Mouse (Mus musculus) lung, embryonic 15.5 days (tissue): ENCODE measurements at regions not wholly inside any gene's neighbourhood (a gene's known extent, or its start where the extent isn't known, plus 50 kb on each side); places are given as distances from the start of the nearest gene placed in this dataset.

Experiments
- ATAC-seq: fragments of 200-750 bp; cut with Nextera tagmentation; 2 replicates; pipeline ENCODE4 v1.8.0; 2017; ENCODE audit warnings: moderate number of reproducible peaks, borderline replicate concordance; ENCODE audit not compliant: low FRiP score, low TSS enrichment; ENCODE audit errors: extremely low read depth
- H3K27ac ChIP-seq: fragments of 300-500 bp; sonication (generic); 2 replicates; pipeline ENCODE4 v1.5.1; 2015; ENCODE audit warnings: moderate library complexity, mild to moderate bottlenecking, inconsistent platforms
- H3K27me3 ChIP-seq: fragments of 300-500 bp; sonication (generic); 2 replicates; pipeline ENCODE4 v1.6.1; 2015; ENCODE audit warnings: inconsistent platforms
- H3K36me3 ChIP-seq: fragments of 300-500 bp; sonication (generic); 2 replicates; pipeline ENCODE4 v1.6.1; 2015; ENCODE audit warnings: inconsistent platforms
- H3K4me1 ChIP-seq: fragments of 300-500 bp; sonication (generic); 2 replicates; pipeline ENCODE4 v1.6.1; 2015; ENCODE audit warnings: inconsistent platforms
- H3K4me2 ChIP-seq: fragments of 300-500 bp; sonication (generic); 2 replicates; pipeline ENCODE4 v1.6.1; 2015; ENCODE audit warnings: inconsistent platforms, mild to moderate bottlenecking, moderate library complexity
- H3K4me3 ChIP-seq: fragments of 300-500 bp; sonication (generic); 2 replicates; pipeline ENCODE4 v1.5.1; 2015; ENCODE audit warnings: mild to moderate bottlenecking, inconsistent platforms
- H3K9ac ChIP-seq: fragments of 300-500 bp; sonication (generic); 2 replicates; pipeline ENCODE4 v1.6.1; 2015; ENCODE audit warnings: inconsistent platforms
- H3K9me3 ChIP-seq: fragments of 300-500 bp; sonication (generic); 2 replicates; pipeline ENCODE4 v1.6.1; 2016; ENCODE audit warnings: inconsistent platforms
- WGBS: fragments of 180-500 bp; shearing (Covaris S2); methylation state at CpG from one replicate; pipeline ENCODE4 v1.1.7; 2015; 5-methylcytosine and 5-hydroxymethylcytosine counted together

DNA sequence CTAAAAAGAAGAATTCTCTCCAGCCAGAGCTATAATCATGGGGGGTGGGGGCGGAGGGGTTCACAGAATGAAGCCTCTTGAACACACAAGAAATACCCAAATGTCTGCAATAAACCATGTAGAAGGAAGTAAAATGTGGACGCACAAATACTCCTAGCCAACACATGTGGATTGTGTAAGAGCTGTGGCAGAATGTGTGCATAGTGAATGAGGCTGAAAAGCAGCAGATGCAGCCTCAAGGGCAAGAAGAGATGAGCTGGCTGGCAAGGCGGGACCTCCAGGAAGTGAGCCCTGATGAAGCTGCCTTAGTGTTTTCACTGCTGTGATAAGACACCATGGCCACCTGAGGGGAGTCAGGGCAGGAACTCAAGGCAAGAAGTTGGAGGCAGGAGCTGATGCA lies 53.3 kb upstream of the Arhgap28 start:
- Histone ChIP-seq H3K4me1 (no peaks in the 10 kb centered on the region), H3K9ac (no peak overlapping the region), H3K27ac (no peak overlapping the region), H3K9me3 (no peaks in the 10 kb centered on the region), H3K36me3 (no peaks in the 10 kb centered on the region), H3K4me2 (no peak overlapping the region), H3K4me3 (no peak overlapping the region), H3K27me3 (no peaks in the 10 kb centered on the region)
- no peak for ATAC-seq
- 83% methylated on average over 3 of the region's 3 CpGs for WGBS

DNA sequence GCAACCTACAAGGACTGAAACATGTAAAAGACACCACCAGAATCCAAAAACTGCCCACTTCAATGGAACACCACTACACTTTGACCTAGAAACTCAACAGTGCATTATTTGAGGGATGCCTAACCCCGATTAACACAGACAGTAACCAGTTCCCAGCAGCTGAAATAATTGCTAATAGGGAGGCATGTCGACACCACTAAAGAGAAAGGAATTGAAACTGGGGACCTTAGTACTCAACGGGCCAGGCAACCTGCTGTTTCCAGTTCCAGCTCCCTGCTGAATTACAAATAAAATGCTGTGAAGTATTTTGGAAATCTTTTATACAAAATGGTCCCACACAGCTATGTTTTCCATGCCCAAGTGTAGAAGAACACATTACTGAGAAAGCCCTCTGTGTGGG lies 56.5 kb upstream of the Arhgap28 start:
- Histone ChIP-seq H3K27me3 (no peaks in the 10 kb centered on the region), H3K27ac (no peak overlapping the region), H3K4me2 (no peak overlapping the region), H3K36me3 (no peaks in the 10 kb centered on the region), H3K9me3 (no peaks in the 10 kb centered on the region), H3K9ac (no peak overlapping the region), H3K4me3 (no peak overlapping the region), H3K4me1 (no peaks in the 10 kb centered on the region)
- no peak for ATAC-seq
- 84% methylated on average over 3 of the region's 3 CpGs for WGBS

DNA sequence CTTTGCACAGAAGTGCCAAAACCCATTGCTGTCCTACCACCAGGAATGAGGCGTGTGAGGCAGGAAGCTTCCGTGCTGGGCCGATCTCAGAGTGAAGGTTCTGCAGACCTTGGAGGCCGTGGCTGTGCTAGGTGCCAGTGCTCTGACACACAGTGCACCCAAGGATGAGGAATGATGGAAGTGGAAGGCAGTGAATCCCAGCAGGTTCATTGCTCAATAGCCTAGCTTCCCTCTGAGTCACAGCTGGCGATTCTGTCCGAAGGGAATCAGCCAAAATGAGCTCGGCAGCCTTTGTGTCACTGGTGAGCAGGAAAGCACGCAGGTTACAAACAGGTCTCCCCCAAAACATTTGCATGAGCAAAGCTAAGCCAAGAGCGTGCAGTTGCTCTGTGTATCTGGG lies 61.8 kb upstream of the Arhgap28 start:
- no peak for ATAC-seq
- Histone ChIP-seq H3K4me3 (no peak overlapping the region), H3K36me3 (no peaks in the 10 kb centered on the region), H3K9ac (no peak overlapping the region), H3K4me2 (no peak overlapping the region), H3K27ac (no peak overlapping the region), H3K4me1 (peaks cover 21% of the 10 kb centered on the region), H3K9me3 (no peaks in the 10 kb centered on the region), H3K27me3 (no peaks in the 10 kb centered on the region)
- 84% methylated on average over 9 of the region's 9 CpGs for WGBS

DNA sequence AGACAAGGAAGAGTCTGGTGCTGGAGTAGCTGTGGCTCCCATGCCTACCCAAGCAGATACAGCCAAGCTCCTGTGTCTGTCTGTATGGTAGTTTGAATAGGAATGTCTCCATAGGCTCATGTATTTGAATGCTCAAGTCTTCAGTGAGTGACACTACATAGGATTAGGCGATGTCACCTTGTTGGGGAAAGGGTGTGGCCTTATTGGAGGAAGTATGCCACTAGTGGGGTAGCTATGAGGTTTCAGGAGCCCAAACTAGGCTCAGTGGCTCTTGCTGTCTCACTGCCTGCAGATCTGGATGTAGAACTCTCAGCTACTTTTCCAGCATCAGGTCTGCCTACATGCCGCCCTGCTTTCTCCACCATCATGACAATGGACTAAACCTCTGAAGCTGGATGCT lies 62.3 kb upstream of the Arhgap28 start:
- Histone ChIP-seq H3K9me3 (no peaks in the 10 kb centered on the region), H3K36me3 (no peaks in the 10 kb centered on the region), H3K4me1 (peaks cover 24% of the 10 kb centered on the region), H3K4me3 (no peak overlapping the region), H3K9ac (no peak overlapping the region), H3K4me2 (no peak overlapping the region), H3K27ac (no peak overlapping the region), H3K27me3 (no peaks in the 10 kb centered on the region)
- 92% methylated on average over 2 of the region's 2 CpGs for WGBS
- no peak for ATAC-seq

DNA sequence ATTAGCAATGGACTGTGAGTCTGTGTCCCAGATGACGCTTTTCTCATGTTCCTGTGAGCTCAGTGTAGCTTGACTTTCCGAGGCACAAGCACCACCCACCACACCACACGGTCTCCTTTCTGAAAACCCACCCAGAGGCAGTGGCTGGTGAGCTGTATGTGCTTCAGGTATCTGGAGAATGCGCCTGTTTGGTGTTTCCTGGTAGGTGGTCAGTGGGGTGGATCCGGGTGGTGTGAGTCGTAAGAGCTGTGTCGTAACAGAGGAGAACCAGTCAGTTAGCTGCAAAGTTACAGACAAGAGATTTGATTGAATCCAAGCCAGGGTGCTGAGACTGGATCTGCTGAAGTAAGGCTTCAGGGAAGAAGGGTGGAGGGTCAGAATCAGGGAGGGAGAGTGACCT lies 65.1 kb upstream of the Arhgap28 start:
- Histone ChIP-seq H3K4me1 (peaks cover 28% of the 10 kb centered on the region), H3K9me3 (no peaks in the 10 kb centered on the region), H3K36me3 (no peaks in the 10 kb centered on the region), H3K27me3 (no peaks in the 10 kb centered on the region), H3K4me3 (no peak overlapping the region), H3K9ac (no peak overlapping the region), H3K27ac (peak overlapping the region; percentile 41), H3K4me2 (peak overlapping the region; percentile 14; the same call in 1 of the 2 replicates)
- no peak for ATAC-seq
- 30% methylated on average over 7 of the region's 7 CpGs for WGBS

DNA sequence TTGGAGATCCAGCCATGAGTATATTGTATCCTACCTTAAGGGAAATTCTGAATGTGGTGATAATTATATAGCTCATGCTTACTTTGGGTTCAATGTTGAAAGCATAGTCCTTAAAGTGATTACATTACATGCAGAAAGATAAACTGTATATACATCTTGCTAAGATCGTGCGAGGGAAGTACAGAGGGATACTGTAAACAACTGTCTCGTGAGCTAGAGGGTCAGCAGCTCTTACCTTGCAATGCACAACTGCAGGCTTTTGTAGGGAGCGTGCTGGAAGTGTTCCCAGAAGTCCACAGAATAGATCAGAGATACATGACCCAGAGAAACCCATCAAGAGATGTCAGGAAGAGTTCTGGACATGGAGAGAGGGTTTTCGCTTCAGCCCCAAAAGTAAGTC lies 65.6 kb upstream of the Arhgap28 start:
- no peak for ATAC-seq
- Histone ChIP-seq H3K4me3 (no peak overlapping the region), H3K4me2 (no peak overlapping the region), H3K27ac (peak overlapping the region; percentile 41), H3K27me3 (no peaks in the 10 kb centered on the region), H3K9me3 (no peaks in the 10 kb centered on the region), H3K36me3 (no peaks in the 10 kb centered on the region), H3K4me1 (peaks cover 28% of the 10 kb centered on the region), H3K9ac (no peak overlapping the region)
- 35% methylated on average over 5 of the region's 5 CpGs for WGBS

DNA sequence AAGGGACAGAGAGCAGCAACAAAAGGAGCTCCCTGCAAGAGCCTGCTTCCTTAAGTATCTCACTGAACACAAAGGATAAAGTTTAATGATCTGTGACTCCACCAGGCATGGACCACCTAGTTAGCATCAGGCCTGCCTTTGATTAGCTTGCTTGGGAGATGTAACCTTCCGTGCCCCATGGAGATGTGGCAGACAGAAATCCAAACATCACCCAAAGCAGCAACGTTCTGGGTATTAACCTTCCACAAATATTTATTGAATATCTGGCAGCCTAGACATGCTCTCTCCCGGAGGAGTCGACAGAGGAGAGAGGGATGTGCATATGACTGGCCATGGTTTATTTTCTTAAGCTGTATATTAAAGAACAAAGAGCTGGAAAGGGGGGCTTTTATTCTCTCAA lies 67.6 kb upstream of the Arhgap28 start:
- no peaks in the 10 kb centered on the region for H3K27me3 ChIP-seq
- no peak overlapping the region for H3K9ac ChIP-seq
- H3K4me2 ChIP-seq, result no peak overlapping the region
- H3K4me3 ChIP-seq, result no peak overlapping the region
- no peaks in the 10 kb centered on the region for H3K9me3 ChIP-seq
- ATAC-seq, result peak; percentile 90
- 14% methylated on average over 4 of the region's 4 CpGs for WGBS
- no peaks in the 10 kb centered on the region for H3K36me3 ChIP-seq
- peaks cover 28% of the 10 kb centered on the region for H3K4me1 ChIP-seq
- peak overlapping the region; percentile 73 for H3K27ac ChIP-seq

DNA sequence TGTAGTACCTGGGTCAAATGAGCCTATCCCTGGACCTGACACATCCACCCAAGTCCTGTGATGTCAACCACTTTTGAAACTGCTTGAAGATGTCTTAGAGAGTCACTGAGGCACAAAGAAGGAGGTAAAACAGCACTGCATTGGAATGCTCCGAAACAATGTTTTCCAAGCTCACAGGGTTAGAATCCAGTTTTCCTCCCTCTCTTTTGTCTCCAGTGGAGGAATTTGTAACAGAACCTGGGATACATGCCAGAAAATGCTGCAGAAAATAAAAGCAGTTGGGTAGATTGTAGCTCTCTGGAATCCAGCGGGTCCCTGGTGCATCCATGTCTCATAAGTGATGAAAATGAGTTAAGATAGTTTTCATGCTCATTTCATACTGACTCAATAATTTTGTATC lies 71.8 kb upstream of the Arhgap28 start:
- no peaks in the 10 kb centered on the region for H3K27me3 ChIP-seq
- WGBS, result 27% methylated on average over 2 of the region's 2 CpGs
- H3K4me3 ChIP-seq, result no peak overlapping the region
- no peaks in the 10 kb centered on the region for H3K36me3 ChIP-seq
- no peaks in the 10 kb centered on the region for H3K9me3 ChIP-seq
- H3K4me1 ChIP-seq, result peaks cover 7% of the 10 kb centered on the region
- no peak for ATAC-seq
- no peak overlapping the region for H3K4me2 ChIP-seq
- peak overlapping the region; percentile 34 for H3K27ac ChIP-seq
- no peak overlapping the region for H3K9ac ChIP-seq

DNA sequence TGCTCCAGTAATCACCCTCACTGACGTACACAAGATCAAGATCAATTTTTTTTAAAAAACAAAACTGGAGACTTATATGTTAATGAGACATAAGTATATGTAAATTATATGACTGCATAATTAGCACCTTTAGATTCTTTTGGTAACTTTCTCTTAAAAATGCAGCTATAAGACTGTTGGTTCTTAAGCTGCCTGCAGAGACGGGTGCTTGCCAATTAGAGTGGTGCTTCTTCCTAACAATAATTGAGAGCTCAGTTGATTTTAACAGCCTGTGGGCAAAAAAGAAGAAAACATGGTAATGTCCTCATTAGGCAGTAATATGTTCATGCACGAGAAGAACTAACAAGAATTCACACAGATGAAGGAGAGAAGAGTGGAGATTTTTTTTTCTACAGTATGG lies 74.8 kb upstream of the Arhgap28 start:
- Histone ChIP-seq H3K4me2 (no peak overlapping the region), H3K27me3 (no peaks in the 10 kb centered on the region), H3K9ac (no peak overlapping the region), H3K9me3 (no peaks in the 10 kb centered on the region), H3K36me3 (no peaks in the 10 kb centered on the region), H3K4me1 (no peaks in the 10 kb centered on the region), H3K27ac (no peak overlapping the region), H3K4me3 (no peak overlapping the region)
- WGBS, result 79% methylated on average over 3 of the region's 3 CpGs
- ATAC-seq, result no peak

DNA sequence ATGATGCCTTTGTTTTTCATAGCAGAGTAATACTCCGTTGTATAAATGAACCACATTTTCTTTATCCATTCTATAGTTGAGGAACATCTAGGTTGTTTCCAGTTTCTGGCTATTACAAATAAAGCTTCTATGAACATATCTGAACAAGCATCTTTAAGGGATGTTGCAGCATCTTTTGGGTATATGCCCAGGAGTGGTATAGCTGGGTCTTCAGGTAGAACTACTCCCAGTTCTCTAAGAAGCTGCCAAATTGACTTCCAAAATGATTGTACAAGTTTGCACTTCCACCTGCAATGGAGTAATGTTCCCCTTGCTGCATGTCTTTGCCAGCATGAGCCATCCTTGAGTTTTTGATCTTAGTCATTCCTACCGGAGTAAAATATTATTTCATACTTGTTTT lies 80.5 kb upstream of the Arhgap28 start:
- Histone ChIP-seq H3K36me3 (no peaks in the 10 kb centered on the region), H3K27me3 (no peaks in the 10 kb centered on the region), H3K4me3 (no peak overlapping the region), H3K4me1 (peaks cover 5% of the 10 kb centered on the region; the same call in 1 of the 2 replicates), H3K27ac (no peak overlapping the region), H3K9me3 (no peaks in the 10 kb centered on the region), H3K4me2 (no peak overlapping the region), H3K9ac (no peak overlapping the region)
- WGBS, result 96% methylated on average over 2 of the region's 2 CpGs
- no peak for ATAC-seq

DNA sequence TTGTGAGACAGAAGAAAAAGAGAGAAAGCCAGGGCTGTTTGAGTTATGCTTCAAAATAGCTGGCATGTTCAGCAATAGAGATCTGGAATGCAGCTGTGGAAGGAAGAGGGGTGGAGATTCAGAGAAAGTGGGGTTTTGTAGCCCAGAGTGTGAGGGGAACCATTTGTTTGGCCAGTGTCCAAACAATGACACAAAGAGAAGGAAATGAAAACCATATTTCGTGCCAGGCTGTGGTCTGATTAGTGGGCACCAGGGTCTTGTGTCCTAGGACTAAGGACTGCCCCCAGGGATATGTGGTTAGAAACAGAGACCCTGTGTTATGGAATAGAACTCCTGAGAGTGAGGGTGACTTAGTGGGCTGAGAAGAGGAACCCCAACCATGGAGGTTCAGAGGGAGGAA lies 83.2 kb upstream of the Arhgap28 start:
- H3K4me2 ChIP-seq, result no peak overlapping the region
- H3K9ac ChIP-seq, result no peak overlapping the region
- H3K4me3 ChIP-seq, result no peak overlapping the region
- WGBS, result 23% methylated on average over 1 of the region's 1 CpGs
- no peaks in the 10 kb centered on the region for H3K36me3 ChIP-seq
- no peak for ATAC-seq
- no peaks in the 10 kb centered on the region for H3K27me3 ChIP-seq
- H3K9me3 ChIP-seq, result no peaks in the 10 kb centered on the region
- H3K4me1 ChIP-seq, result peaks cover 5% of the 10 kb centered on the region; the same call in 1 of the 2 replicates
- H3K27ac ChIP-seq, result no peak overlapping the region

DNA sequence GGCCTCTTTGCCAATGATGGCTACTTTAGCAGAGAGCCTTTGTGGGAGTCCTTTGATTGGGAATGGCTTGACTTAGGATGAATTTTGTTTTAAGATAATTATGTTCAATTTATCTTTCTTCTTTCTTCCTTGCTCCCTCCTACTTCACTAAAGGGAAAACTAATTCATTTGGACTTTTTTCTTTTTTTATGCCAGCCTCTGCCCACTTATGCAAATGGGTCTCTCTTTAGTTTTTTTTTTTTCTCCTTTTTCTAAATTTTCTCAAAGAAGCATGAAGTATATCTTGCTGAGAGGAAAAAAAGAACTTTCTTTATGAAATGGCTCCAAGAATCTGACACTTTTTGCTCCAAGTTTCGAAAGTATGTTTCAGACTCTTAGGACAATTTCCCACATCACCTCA lies 85.3 kb upstream of the Arhgap28 start:
- WGBS, result 72% methylated on average over 1 of the region's 1 CpGs
- ATAC-seq, result no peak

DNA sequence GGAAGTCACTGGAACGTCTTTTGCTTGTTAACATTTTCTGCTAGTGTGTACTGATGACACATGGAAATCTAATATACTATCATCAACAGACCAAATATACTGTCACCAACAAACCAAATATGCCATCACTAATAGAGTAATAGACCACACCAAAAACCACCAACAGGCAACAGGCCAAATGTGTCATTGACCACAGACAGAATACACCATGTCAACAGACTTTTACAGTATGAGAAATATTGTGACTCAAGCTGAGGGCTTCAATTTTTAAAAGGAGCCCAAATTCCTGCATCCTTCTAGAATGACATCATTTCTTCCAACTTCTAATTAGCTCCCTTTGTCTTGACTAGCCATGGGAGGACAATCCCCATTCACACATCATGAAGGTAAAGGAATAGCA lies 85.9 kb upstream of the Arhgap28 start:
- Histone ChIP-seq H3K27ac (no peak overlapping the region), H3K9ac (no peak overlapping the region), H3K27me3 (no peaks in the 10 kb centered on the region), H3K4me2 (no peak overlapping the region), H3K4me1 (peaks cover 5% of the 10 kb centered on the region; the same call in 1 of the 2 replicates), H3K36me3 (no peaks in the 10 kb centered on the region), H3K9me3 (no peaks in the 10 kb centered on the region), H3K4me3 (no peak overlapping the region)
- ATAC-seq, result no peak; the same call in 1 of the 2 replicates
- 52% methylated on average over 1 of the region's 1 CpGs for WGBS

More for the DNA sequence above, 85.3 kb upstream of the Arhgap28 start:
- H3K4me1 ChIP-seq, result peaks cover 5% of the 10 kb centered on the region; the same call in 1 of the 2 replicates
- no peaks in the 10 kb centered on the region for H3K36me3 ChIP-seq
- no peak overlapping the region for H3K9ac ChIP-seq
- H3K27me3 ChIP-seq, result no peaks in the 10 kb centered on the region
- no peak overlapping the region for H3K27ac ChIP-seq
- no peak overlapping the region for H3K4me2 ChIP-seq
- no peaks in the 10 kb centered on the region for H3K9me3 ChIP-seq
- H3K4me3 ChIP-seq, result no peak overlapping the region
